Mouse (Mus musculus) MEL (cell line): Measurements from ENCODE around the gene Cdca5.

Experiments used
- BHLHE40 ChIP-seq: IDR thresholded peaks from 2 replicates; pipeline ENCODE4 v1.6.1; 2012; ENCODE audit warnings: low read depth, mild to moderate bottlenecking, inconsistent platforms, low read length, improper control_type of control experiment, borderline replicate concordance
- CHD2 ChIP-seq: IDR thresholded peaks from 2 replicates; pipeline ENCODE4 v1.6.1; 2011; ENCODE audit warnings: low read length, improper control_type of control experiment
- MAZ ChIP-seq: IDR thresholded peaks from 2 replicates; pipeline ENCODE4 v1.6.1; 2012; ENCODE audit warnings: low read depth, mild to moderate bottlenecking, inconsistent platforms, low read length, improper control_type of control experiment
- TCF12 ChIP-seq: IDR thresholded peaks from 2 replicates; pipeline ENCODE4 v1.6.1; 2014; ENCODE audit warnings: low read depth, mild to moderate bottlenecking, inconsistent platforms, low read length, improper control_type of control experiment, moderate library complexity
- ZNF384 ChIP-seq: IDR thresholded peaks from 2 replicates; pipeline ENCODE4 v1.6.1; 2012; ENCODE audit warnings: low read depth, mild to moderate bottlenecking, inconsistent platforms, low read length, improper control_type of control experiment

DNA sequence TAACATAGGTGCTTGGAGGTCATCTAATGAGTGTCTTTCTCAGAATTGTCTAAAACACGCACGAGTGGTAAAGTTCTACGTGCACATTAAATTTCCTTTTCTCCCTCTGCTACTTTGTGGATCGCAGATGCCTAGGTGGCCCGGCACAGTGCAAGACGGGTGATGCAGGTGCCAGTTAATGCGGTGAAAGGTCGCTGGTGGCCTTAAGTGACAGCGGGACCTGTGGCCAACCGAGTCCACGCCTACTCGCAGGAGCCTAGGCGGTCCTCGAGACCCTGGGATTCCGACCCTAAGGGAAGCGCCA, 55.5 kb downstream of the Cdca5 start:
- TF ChIP-seq BHLHE40 (no peak), MAZ (no peak), ZNF384 (no peak), CHD2 (no peak), TCF12 (no peak)
